In the genomic region with DNA sequence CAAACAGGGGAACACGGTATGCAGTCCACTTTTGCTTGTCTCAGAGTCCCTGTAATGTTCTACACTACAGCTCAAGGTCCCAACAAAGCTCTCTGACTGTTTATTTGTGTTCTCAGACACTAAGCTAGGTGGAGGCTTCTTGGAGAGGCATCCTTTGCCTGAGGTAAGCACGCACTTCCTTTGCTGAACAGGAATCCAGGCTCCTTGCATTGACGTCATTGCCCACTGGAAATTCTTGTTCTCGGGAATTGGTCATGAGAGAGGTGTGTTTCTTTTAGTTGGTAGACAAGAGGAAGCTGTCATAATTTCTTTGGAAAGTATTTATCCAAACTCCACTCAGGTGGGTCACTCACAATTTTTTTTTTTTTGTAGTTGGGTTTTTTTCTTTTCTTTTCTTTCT, we compare ENCODE assay signal across 31 mouse cellular contexts. TPM values are rescaled to one million over a fixed set of nuclear protein-coding genes. Genes with fewer than 3 reads are reported as not detected.
DNase-seq lines count a peak whose midpoint lies in the region; ATAC-seq and TF ChIP-seq lines count a peak whose summit lies in the region.
"Had no signal": no experiment of that assay in that cellular context is flagged by ENCODE, and none has a peak within 500 bp of the region (broad histone marks: within the 10 kb centered on the region; RNA-seq: fewer than 3 reads in every experiment).

No protein-coding gene starts in this region.

- TF ChIP-seq CTCF in lung, adult 2 months (IDR thresholded peaks at IDR 0.05; ENCODE audit: insufficient read depth, low read length), result no peak
- TF ChIP-seq CTCF in lung, postnatal 0 days (IDR thresholded peaks at IDR 0.05), result no peak

- peak; percentile 90 for TF ChIP-seq EP300 in lung, postnatal 0 days (IDR thresholded peaks at IDR 0.05)

- no peaks in the 10 kb centered on the region for H3K36me3 ChIP-seq in lung, postnatal 0 days (ENCODE audit: insufficient read depth, low read length)
- H3K36me3 ChIP-seq: embryonic facial prominence, embryonic 12.5 days; embryonic facial prominence, embryonic 15.5 days; hindbrain, embryonic 10.5 days; hindbrain, embryonic 13.5 days had no signal

- no peak overlapping the region for H3K9ac ChIP-seq in lung, postnatal 0 days (replicated peaks; ENCODE audit: low read depth)
- H3K9ac ChIP-seq: embryonic facial prominence, embryonic 12.5 days; embryonic facial prominence, embryonic 15.5 days; forebrain, postnatal 0 days; hindbrain, embryonic 13.5 days had no signal

- H3K27me3 ChIP-seq in lung, postnatal 0 days (replicated peaks; ENCODE audit: insufficient read depth, low read length), result no peaks in the 10 kb centered on the region
- H3K27me3 ChIP-seq: embryonic facial prominence, embryonic 12.5 days; embryonic facial prominence, embryonic 15.5 days; hindbrain, embryonic 13.5 days had no signal

- peak; percentile 13 for DNase-seq in lung, adult 2 months
- no peak for DNase-seq in lung, postnatal 10 days
- DNase-seq in gonadal fat pad, adult 2 months (ENCODE audit: low read depth), result peak; percentile 13
- peak; percentile 80 for DNase-seq in lung, postnatal 0 days (ENCODE audit: low spot score)
- no peak for DNase-seq in ovary, postnatal 36 days (ENCODE audit: low spot score)
- no peak for DNase-seq in gastrocnemius, postnatal 4 days (ENCODE audit: low spot score in 2 of 2)
- DNase-seq: adrenal gland, adult 2 months; adrenal gland, postnatal 14 days; cerebellum, adult 11 months; cerebellum, adult 2 months; cerebellum, adult 9-11 months; cerebellum, postnatal 25 days; forebrain, postnatal 0 days; gastrocnemius, adult 2 months; gastrocnemius, postnatal 14 days; heart, postnatal 36 days had no signal

- no peak for TF ChIP-seq POLR2A in lung, adult 2 months (IDR thresholded peaks at IDR 0.05; ENCODE audit: borderline replicate concordance, extremely low read depth, low read depth, low read length)

- 45% methylated on average over 4 of the region's 4 CpGs for WGBS in lung, adult 2 months
- WGBS in lung, postnatal 0 days, result 36% methylated on average over 4 of the region's 4 CpGs

- no peaks in the 10 kb centered on the region for H3K9me3 ChIP-seq in lung, postnatal 0 days (ENCODE audit: low read length)
- H3K9me3 ChIP-seq: embryonic facial prominence, embryonic 12.5 days; embryonic facial prominence, embryonic 15.5 days; hindbrain, embryonic 10.5 days; hindbrain, embryonic 13.5 days had no signal

- 0 out of 2 replicates have a peak overlapping the region, but pooled peaks have one; percentile 11 for H3K27ac ChIP-seq in lung, postnatal 0 days (ENCODE audit: low read length)
- H3K27ac ChIP-seq: embryonic facial prominence, embryonic 12.5 days; embryonic facial prominence, embryonic 15.5 days; gastrocnemius, adult 2 months; hindbrain, embryonic 10.5 days; hindbrain, embryonic 13.5 days had no signal

- no peaks in the 10 kb centered on the region for H3K4me1 ChIP-seq in lung, adult 2 months (ENCODE audit: control insufficient read depth, insufficient read depth, low read length)
- no peaks in the 10 kb centered on the region for H3K4me1 ChIP-seq in lung, postnatal 0 days (ENCODE audit: insufficient read depth, low read depth, low read length)
- H3K4me1 ChIP-seq: embryonic facial prominence, embryonic 12.5 days; hindbrain, embryonic 13.5 days had no signal

- H3K4me3 ChIP-seq in lung, adult 2 months (replicated peaks; ENCODE audit: extremely low read depth, low read depth, low read length), result no peak overlapping the region
- H3K4me3 ChIP-seq in lung, postnatal 0 days (ENCODE audit: low read depth, low read length), result no peak overlapping the region
- H3K4me3 ChIP-seq: embryonic facial prominence, embryonic 12.5 days; embryonic facial prominence, embryonic 15.5 days; gastrocnemius, adult 2 months; hindbrain, embryonic 10.5 days; hindbrain, embryonic 13.5 days had no signal

- no peak overlapping the region for H3K4me2 ChIP-seq in lung, postnatal 0 days (replicated peaks; ENCODE audit: low read depth, low read length)
- H3K4me2 ChIP-seq: embryonic facial prominence, embryonic 12.5 days; embryonic facial prominence, embryonic 15.5 days; heart, embryonic 11.5 days; hindbrain, embryonic 13.5 days had no signal

- ATAC-seq in lung, postnatal 0 days, result peak; percentile 79
- ATAC-seq: CD4-positive, CD25-positive, alpha-beta regulatory T cell, adult 4 months; forebrain, embryonic 14.5 days; forebrain, postnatal 0 days; hindbrain, embryonic 16.5 days had no signal

RNA-seq across cellular contexts. Expression of gene Cer1, which starts 9.4 kb away (rescaled TPM):
- not detected in 2 replicates for polyA plus RNA-seq in lung, adult 2 months (2012; rRNA removed)
- not detected in 2 replicates for polyA plus RNA-seq in gonadal fat pad, adult 2 months (2012; rRNA removed)
- not detected in 2 replicates for polyA plus RNA-seq in lung, postnatal 0 days (2015; fragmentation: Nextera tagmentation; extraction: Ambion mirVana)
- under 1 TPM; 0.16 to 0.32 TPM for total RNA-seq in gastrocnemius, postnatal 4 days (2021)
- total RNA-seq: adrenal gland, adult 2 months; adrenal gland, postnatal 14 days; common myeloid progenitor, adult 5-6 weeks; gastrocnemius, adult 2 months; gastrocnemius, postnatal 14 days; granulocyte monocyte progenitor cell, adult 5-6 weeks; heart, adult 8-10 months; heart, postnatal 36 days; MEL had no signal
- polyA plus RNA-seq: adrenal gland, adult 2 months; CD4-positive, CD25-positive, alpha-beta regulatory T cell, adult 4 months; cerebellum, adult 2 months; forebrain, embryonic 11.5 days; forebrain, postnatal 0 days; heart, embryonic 11.5 days; heart, embryonic 14.5 days; heart, postnatal 0 days; hindbrain, embryonic 10.5 days; hindbrain, embryonic 13.5 days had no signal

RNA-seq across cellular contexts. Expression of gene Zdhhc21, which starts 15.8 kb away (rescaled TPM):
- polyA plus RNA-seq in lung, adult 2 months (2012; rRNA removed), result 2.9 and 4.3 TPM in 2 replicates
- 7.8 and 8.3 TPM in 2 replicates for polyA plus RNA-seq in gonadal fat pad, adult 2 months (2012; rRNA removed)
- polyA plus RNA-seq in lung, postnatal 0 days (2015; fragmentation: Nextera tagmentation; extraction: Ambion mirVana), result 8.8 and 8.9 TPM in 2 replicates
- 10 to 100 TPM; 14.4 to 14.6 TPM for total RNA-seq in gastrocnemius, postnatal 4 days (2021)

Comparison
In these comparisons a context has a peak if more than half of its experiments do, and no peak if none do; other contexts are left out.
1. DNase-seq: peak in lung, adult 2 months (single experiment), gonadal fat pad, adult 2 months (single experiment) and lung, postnatal 0 days (single experiment); none in lung, postnatal 10 days (single experiment), ovary, postnatal 36 days (single experiment) and gastrocnemius, postnatal 4 days (0 of 2).